Mouse (Mus musculus) ES-Bruce4 (cell line): ENCODE results near the gene Adgrl1.

ENCODE experiments used
- CTCF ChIP-seq: IDR thresholded peaks from one replicate; pipeline ENCODE4 v1.8.1; 2011; ENCODE audit warnings: low read depth, low read length
- EP300 ChIP-seq: IDR thresholded peaks from 2 replicates; pipeline ENCODE4 v1.6.1; 2011; ENCODE audit warnings: low read depth, low read length; ENCODE audit not compliant: insufficient read depth
- POLR2A ChIP-seq: IDR thresholded peaks from one replicate; pipeline ENCODE4 v1.8.1; 2011; ENCODE audit warnings: low read length; ENCODE audit not compliant: insufficient read depth

DNA sequence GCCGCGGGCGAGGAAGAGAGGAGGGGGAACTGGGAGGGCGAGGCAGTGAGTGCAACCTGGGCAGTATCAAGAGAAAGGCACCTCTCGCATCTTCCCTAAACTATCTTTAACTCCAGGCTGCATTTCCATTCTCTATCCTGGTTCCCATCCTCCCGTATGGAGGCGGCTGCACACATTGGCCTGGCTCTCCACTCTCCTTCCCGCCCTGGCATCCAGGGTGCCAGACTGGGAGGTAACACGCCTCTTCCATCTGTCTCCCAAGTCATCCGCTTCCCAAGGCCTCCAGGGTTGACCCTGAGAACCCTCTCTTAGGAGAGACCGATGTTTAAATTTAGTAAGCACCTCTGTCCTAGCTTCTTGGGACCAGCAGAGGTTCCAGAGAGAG lies 24.3 kb upstream of the Adgrl1 start:
- TF ChIP-seq CTCF (no peak), POLR2A (no peak), EP300 (peak; percentile 47)
